Mouse (Mus musculus) erythroblast, embryonic 14.5 days (primary cell): ENCODE data around the gene Polr2g.

Experiments
- GATA1 ChIP-seq: IDR thresholded peaks from 2 replicates; pipeline ENCODE4 v1.6.1; 2012; ENCODE audit warnings: low read length, inconsistent platforms, mixed read lengths
- TAL1 ChIP-seq: IDR thresholded peaks from 3 replicates; pipeline ENCODE4 v1.6.1; 2012; ENCODE audit warnings: low read length, inconsistent platforms, mixed read lengths

- TF ChIP-seq GATA1, result 0 out of 2 replicates have a peak, but pooled peaks have one; percentile 12
- no peak for TF ChIP-seq TAL1
These were observed 20.6 kb upstream of the Polr2g start, which contains the start of gene Ttc9c for GRCm38 (mm10) chr19:8818801-8819595.
